Mouse (Mus musculus): ENCODE results near the gene Klhl2.

The Klhl2 gene

DNA sequence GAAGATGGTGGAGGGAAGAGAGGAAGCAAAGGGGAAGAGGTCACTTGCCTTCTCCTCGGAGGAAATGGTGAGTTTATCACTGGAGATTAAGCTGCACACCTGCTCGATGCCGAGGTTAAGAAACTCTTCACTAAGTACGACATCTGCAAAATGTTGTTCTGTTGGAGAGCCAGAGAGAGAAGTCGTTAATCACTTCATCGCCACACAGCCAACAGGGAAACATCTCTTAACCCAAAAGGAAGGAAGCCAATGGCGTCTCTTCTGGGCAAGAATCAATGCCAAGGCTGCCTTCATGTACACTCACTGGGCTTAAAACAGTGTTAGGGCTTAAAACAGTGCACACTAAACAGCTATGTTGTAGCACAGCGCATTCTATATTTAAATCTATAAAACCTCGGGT is 85.7 kb downstream of the Klhl2 start:
- DNase-seq: no peak

DNA sequence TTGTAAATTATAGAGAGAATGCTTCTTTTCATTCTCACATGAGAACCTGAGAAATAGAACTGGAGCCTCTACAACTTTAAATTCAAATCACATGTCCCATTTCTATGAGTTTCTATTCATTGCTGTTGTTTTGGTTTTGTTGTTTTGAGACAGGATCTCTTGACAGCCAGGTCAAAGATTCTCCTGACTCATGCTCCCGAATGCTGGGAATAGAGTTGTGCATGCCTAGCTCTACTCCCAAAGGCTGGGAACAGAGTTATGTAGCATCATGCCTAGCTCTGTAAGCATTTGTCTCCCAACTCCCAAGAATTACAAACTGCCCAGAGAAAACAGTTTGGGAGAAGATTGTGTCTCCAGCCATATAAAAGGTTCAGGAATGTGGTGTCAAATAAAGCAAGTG is 87.1 kb downstream of the Klhl2 start:
- no peak for DNase-seq

DNA sequence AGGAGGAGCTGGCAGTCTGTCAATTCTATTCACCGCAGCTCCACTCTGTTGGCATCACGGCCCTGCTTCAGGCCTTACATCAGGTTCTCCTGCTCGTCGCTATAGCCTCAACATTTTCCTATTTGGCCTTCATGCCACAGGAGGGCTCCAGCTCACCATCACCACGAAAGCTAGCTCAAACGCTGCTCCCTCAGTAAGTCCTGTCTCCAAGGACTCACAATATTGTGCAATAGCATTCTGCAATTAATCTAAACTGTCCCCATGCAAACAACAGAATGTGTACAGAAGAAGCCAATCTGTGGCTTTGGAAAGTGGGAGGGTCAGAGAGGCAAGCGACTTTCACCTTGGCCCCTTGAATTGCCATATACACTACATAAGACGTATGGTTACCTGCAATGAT is 88.4 kb downstream of the Klhl2 start:
- peak; percentile 43 for DNase-seq

DNA sequence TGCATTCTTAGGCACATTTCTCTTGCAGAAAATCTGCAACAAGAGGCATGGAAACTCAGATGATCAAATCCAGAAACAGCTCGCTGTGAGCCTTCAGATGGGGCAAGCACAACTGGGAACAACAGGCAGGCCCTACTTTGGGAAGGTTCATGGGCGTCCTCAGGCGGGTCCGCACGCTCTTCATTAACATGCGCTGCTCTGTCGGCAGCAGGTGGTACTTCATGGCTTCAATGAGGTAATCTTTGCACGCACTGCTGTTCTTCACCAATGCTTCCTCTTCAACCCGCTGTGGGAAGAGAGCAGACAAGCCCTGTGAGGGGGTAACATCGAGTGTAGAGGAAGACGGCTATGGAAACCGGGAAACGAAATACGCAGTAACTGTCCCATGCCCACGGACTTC is 91.9 kb downstream of the Klhl2 start:
- DNase-seq: no peak

DNA sequence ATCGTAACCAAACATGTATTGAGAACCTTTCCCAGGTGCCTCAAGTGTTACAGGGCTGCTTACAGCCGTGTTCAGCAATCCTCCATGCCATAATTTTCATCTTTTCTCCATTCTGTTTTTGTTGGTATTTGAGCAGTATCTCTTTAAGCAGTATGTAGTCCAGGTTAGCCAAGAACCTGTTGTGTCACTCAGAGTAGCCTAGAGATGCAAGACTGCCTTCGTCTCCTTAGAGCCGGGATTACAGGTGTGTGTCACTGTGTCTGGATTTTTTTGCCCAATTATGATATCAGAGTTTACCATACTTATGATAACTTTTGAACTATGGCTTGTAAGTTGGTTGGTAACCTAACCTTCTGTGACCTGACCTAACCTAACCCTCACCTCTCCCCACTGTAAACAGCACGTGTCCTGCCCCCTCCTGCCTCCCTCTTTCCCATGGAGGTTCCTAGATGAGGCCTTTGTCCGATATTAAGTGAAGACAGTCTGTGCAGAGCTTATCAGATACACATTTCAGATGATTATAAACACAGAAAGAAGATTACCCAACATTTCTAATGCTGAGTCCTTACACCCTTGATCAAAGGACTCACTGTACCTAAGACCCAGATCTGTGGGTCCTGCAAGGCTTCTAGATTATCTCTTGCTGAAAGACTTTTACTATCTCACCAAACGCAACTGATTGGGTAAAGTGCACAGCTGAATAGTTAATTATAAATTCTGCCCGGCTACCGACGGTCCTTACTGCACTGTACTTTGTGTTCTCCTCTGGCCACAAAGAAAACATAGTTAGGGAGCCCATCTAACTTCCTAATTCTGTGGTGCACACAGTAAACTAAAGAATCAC is 103.4 kb downstream of the Klhl2 start:
- DNase-seq: no peak

DNA sequence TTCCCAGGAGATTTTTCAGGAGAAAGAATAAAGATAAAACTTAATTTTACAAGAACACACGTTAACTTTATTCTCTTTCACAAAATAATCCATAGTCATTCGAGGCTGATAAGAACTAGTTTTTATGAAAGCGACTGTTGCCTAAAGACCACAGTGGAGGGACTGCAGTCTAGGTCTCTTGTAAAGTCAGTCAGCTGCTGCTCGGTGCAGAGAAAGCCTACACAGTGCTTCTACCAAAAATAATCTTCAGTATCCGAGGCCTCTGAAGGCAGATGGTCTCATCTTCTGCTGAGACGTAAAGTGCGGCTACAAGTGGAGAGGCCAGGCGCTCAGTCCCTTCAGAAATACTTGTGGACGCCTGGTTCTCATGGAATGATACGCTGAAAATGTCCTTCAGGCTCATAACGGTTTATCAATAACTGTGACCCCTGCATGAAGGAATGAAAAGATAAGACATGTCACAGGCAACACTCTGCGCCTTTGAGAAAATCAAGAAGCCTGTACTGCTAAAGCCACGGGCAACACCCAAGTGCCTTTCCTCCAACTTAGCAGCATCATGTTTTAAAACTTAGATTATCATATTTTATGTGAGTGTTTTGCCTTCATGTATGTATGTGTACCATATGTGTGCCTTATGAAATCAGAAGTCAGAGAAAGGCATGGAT is 109.1 kb downstream of the Klhl2 start:
- DNase-seq: no peak

DNA sequence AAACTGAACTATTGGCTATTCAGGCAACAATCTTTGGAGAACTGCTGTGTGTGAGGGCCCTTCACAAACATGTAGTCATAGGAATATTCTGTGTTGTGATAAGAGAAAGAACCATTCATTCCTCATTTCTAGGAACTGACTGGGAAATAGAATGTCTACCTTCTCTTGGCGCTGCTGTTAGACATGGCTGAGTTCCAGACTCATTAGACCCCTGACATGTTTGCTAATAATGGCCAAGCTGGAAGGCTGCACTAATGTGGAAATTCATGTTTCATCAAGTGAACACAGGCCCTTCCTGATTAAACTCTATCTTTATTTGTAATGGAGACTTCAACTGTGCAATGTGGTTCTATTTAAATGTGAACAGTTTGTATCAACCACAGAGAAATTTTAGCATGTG is 110.9 kb downstream of the Klhl2 start:
- no peak for DNase-seq

DNA sequence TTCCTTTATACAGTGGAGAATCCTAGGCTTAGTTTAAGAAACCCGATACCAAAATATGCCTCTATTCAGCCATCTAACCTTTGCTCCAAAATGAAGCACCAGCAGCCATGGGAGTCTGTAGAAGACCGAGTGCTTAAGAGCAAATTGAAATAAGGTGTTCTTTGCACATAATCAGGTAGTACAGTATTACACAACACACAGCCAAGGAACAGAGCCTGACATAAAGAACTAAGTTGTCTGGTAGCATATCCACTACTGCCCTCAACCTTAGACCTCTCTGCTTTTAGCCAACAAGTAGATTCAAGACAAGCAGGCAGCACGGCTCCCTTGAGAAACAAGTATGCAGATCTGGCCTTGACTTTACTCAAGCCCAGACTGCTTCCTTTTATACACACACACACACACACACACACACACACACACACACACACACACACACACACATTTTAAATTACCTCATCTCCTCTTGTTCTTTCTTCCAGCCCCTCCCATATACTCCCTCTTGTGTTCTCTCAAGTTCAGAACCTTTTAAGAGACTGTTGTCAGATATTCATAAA is 113.0 kb downstream of the Klhl2 start:
- DNase-seq: no peak

DNA sequence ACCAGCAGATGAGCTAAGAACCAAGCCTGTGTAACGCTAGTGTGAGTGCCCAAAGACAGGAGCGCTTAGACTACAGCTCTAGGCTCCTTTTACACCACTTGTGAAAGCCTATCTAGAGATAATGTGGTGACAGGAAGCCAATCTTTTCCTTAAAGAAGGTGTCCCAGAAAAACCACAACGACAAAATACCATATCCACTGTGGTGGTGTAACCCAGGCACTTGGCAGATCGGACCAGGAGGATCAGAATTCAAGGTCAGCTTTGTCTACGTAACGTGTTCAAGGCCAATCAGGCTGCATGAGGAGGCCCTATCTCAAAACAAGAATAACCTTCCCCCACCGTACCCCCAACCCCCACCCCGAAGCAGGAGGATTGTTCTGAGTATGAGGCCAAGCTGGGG is 114.7 kb downstream of the Klhl2 start:
- DNase-seq: no peak

DNA sequence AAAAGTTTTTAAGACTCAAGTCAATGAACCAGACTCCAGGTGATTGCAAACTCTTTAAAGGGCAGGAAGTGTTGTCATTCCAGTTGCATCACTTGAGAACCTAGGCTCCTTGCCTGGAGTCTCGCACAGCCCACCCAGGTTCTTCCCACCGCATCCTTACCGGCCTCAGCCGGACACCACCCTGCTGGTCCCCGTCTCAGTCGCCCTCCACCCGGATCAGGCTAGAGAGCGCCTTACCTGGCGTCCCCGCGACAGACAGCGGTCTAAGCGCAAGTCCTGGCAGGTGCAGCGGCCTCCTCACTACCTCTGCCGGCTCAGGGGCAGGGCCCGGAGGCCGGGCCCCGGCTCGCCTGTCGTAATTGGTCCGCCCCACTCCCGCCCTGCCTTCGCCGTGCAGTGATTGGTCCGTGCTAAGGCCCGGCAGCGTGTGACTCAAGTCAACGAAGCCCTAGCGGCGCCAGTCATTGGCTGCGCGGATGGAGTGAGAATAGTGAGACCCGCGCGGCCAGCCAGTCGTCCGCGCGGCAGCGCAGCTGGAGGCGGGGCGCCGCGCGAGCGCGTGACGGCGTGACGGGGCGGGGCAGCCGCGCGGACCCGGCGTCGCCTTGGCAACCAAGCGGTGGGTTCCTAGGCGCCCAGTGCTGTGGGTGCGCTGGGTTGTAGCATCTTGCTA is 116.4 kb downstream of the Klhl2 start, which contains the start of gene Msmo1:
Gene Msmo1 (minus strand): TSS at position 522 of the 673 bp plus-strand sequence.
- peak; percentile 99 for DNase-seq

DNA sequence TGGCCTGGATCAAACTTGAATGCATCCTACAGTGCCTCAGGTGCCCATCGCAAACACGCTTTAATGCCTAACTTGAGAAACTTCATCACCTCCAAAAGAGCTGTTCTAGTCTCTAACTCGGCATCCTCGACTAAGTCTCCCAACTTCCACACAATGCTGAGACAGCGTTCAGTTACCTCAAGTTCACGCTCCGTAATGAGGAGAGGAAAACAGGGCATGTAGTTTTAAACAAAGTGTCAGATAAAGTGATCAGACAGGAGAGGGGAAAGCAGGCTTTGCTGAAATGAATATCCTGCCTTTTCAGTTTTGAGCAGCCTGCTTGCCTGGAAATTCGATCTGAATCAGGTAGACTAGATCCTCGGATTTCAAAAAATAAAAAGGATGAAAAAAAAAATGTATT is 117.2 kb downstream of the Klhl2 start:
- no peak for DNase-seq

DNA sequence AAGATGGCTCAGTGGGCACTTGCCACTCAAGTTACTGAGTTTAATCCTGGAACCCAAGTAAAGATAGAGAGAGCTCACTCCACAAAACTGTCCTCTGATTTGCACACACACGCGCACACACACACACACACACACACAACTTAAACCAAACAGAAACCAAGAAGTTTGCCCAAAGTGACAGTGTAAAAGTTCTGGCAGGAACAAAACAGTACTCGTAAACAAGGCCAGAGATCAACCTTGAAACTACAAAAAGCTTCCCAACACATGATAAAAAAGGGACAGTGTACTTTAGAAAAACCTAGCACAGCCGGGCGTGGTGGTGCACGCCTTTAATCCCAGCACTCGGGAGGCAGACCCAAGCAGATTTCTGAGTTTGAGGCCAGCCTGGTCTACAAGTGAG is 121.7 kb downstream of the Klhl2 start:
- no peak for DNase-seq

DNA sequence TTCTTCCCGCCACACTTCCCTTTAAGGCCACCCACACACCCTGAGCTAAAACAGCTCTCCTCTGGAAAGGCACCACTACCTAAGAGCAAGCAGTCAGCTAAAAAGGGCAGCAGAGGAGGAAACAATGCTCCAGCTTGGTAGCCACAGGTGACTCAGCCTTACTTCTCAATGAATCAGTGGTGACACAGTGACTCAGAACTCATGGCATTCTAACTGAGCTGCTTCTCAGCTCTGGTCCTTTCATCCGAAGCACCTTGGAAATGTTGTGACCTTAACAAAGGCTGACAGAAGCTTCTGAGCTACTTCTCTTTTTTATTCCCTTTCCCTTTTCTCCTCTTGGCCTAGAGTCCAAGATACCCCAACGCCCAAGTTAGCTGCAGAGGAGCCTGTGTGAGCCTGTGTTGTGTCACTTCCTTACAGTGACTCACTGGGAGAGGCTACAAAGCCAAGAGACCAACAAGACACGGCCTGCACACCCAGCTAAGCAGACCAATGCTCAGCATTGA is 123.6 kb downstream of the Klhl2 start:
- peak; percentile 57 for DNase-seq

DNA sequence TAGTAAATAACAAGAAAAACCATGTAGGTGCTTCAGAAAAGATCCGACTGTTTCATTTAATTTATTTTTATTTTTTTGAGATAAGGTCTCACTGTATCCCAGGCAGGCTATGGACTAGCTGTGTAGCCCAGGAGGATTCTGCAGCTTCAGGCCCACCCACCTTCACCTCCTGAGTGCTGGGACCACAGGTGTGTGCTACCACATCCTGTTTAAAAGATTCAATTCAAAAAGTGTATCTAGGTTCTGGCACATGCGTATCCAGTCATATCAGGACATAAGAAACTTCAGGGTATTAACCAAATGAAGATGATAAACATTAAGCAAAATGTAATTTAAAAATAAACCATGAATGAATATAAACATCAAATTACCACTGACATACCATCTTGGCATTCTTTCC is 126.6 kb downstream of the Klhl2 start:
- DNase-seq: no peak

DNA sequence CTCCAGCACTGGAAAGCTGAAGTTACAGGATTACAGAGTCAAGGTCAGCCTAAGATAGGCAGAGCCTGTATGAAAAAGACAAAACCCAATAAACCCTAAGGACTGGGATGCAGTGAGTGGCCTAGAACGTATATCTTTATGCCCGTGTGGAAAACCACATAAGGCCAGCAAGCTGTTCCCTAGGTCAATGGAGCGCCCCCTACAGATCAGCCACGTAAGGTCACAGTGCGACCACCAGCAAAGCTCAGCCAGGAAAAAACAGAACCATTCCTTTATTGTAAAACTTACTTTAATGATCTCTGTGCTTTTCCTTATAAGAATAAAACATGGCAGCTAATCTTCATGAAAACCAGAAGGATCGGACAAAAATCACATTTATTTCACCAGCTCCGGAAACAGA is 131.9 kb downstream of the Klhl2 start:
- no peak for DNase-seq

DNA sequence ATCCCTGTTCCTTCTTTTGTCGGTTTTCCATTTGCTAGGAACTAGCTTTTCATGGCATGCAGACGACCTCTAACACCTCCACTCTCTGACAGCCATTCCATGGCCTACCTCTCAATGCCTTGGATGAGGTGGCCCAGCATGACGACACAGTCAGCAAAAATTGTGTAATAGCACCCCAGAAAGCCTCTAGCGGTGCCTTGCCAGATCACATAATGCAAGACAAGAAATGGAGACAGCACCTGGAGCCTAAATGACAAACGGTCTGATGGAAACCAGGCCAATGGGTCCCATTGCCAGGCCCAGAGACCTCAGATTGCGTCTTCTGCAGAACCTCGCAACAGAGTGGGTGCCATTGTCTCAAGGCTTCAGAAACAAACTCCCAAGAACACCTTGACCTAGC is 137.3 kb downstream of the Klhl2 start:
- DNase-seq: no peak

DNA sequence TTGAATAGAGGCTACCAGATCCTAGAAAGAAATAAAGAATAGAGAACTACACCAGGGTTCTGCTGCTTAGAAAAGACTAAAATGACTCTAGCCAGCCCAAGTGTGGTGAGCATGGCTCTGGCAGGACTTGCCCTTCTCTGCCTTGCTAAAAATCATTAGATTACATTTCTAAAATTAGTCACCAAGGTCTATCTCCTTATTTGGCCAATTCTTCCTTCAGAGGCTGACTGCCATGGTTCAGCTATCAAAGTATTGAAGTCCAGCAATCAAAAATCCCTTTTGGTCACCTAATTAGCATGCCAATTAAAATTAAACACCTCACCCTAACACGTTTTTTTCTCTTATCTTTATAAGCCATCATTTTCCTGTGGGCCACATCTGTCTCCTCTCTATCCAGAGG is 138.3 kb downstream of the Klhl2 start:
- no peak for DNase-seq

DNA sequence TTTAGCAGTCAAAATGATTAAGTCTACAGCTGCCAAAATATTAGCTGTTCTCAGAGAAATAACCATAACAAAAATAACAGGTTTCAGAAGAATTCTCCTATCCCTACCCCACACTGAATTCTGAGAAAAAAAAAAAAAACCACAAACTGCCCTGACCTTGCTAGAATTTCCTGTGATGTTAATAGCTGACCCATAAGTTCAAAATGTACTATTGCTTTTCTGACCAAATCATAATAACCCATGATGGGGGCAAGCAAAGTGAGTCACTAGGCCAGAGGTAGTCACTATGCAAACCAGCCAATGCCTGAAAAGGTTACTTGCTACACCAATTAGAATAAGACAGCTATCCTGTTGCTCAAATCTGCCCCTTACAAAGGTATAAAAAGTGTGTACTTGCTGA is 142.3 kb downstream of the Klhl2 start:
- no peak for DNase-seq

DNA sequence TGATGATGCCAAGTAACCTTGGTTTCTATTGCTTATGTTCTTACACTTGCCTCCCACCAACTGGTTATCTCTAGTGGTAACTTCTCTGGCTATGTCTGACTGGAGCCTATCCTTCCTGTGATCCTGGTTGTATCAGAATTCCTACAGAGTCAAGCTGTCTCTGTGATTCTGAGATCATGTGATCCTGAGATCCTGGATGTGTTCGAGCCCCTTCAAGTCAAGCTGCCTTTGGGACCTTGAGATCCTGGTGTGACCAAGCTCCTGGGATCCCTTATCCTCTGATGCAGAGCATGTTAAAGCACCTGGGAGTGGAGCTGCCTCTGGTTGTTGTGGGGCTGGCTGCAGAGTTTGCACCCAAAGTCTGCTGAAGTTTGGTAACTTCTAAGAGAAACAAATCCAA is 146.6 kb downstream of the Klhl2 start:
- DNase-seq: no peak

DNA sequence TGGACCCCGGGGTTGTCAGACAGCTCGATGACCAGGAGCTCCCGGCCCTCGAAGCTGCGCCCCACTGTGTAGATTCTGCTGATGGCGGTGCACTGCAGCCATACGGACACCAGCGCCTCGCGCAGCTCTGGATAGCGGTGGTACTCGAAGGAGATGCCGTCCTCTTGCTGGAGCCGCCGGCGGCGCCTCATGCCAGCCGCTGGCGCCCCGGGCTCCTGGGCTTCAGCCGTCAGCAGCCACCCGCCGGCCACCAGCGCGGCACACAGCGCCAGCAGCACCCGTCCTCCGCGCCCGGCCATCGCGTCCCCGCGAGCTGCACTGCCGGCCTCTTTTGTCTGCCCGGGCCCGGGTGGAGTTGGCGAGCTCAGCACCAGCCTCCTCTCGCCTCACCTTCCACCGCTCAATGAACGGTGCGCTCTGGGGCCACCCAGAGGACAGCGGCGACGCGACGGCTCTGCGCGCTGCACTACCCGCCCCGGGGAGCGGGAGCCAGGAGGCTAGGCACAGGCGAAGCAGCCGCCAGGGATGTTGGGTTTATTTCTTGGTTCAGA is 157.1 kb downstream of the Klhl2 start, which contains the start of gene Cpe:
Gene Cpe (minus strand): TSS at position 404 of the 551 bp plus-strand sequence.
- DNase-seq: peak; percentile 92

DNA sequence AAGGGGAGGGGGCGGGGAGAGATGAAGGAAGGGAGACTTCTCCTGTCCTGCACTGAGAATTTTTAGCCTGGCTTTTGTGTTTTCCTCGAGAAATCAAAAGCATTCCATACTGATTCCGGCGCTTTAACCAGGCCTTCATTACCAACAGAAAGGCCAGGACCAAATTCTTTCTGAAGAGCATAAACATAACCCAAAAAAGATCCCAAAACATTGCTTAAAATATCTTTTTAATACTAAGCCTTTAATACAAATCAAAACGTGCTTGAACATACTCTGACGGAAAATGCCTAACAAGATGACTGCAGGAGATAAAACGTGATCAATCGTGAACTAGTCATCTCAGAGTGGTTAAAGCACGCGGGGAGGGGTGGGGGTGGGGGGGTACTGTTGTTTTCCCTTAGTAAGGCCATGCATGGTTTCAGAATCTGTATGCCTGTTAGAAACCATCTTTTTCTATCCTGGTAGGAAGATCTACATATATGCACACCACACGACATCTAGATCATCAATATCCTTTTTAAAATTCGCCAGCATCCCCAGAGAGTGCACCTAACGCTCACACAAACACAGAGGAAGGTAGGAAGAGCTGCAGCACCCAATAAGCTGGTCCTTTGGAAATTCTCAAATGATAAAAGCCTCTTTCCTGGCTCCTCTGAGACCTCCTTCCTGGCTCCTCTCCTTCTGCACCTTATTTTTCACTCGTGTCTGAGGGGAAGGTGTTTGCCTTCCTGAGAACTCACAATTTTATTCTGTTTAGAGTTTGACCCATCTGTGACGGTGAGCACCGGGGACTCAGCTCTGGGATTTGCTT is 158.0 kb downstream of the Klhl2 start:
- DNase-seq: no peak

DNA sequence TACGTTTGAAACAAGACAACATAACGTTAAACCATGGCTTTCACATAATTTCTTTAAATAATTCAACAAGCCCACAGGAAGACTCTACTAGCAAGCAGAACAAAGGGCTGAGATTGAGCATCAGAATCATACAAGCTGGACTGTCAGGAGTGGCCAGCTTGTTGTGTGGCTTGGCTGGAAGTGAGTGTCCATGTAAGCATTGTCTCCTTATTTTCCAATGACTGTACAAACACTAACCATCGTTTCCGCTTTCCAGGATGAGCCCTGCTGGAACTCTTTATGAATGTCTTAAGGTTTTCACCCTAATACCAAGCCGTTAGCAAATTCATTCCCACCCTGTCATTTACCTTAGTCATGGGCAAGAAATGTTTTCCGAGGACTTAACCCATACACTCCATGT is 159.0 kb downstream of the Klhl2 start:
- no peak for DNase-seq

Data from right cerebral cortex, adult 18-20 months (tissue).